Mouse (Mus musculus): ENCODE results near the gene Tas1r3. TPM values are rescaled to one million over a fixed set of nuclear protein-coding genes. Genes with fewer than 3 reads are reported as not detected.

Tas1r3 gene
- polyA plus RNA-seq, 1 experiment from 2014 or later, result 0.09 TPM

GRCm38 (mm10) chr4:155891551-155892001 lies 28.4 kb upstream of the Tas1r3 start, which contains the start of the genes Pusl1 and Acap3:
Pusl1 (minus strand) TSS chr4:155891781.
Acap3 (plus strand) TSS chr4:155891822.
- no peaks in the 10 kb centered on the region for H3K27me3 ChIP-seq (ENCODE audit: insufficient read depth, low read length)
- TF ChIP-seq EP300 (IDR thresholded peaks at IDR 0.05; ENCODE audit: low read depth) (no peak), CTCF (IDR thresholded peaks at IDR 0.05; ENCODE audit: low read depth) (no peak)
- WGBS (ENCODE audit: insufficient replicate concordance), result under 1% methylated on average over 52 of the region's 52 CpGs
- peak within 1 kb of the TSS; percentile 98 for H3K9ac ChIP-seq (replicated peaks)
- peak; percentile 98 for DNase-seq
- H3K27ac ChIP-seq (ENCODE audit: low read depth), result peak within 1 kb of the TSS; percentile 100
- ATAC-seq, result peak; percentile 90
- H3K9me3 ChIP-seq (ENCODE audit: low read length), result no peaks in the 10 kb centered on the region
- H3K4me3 ChIP-seq (ENCODE audit: low read depth, low read length), result peak within 1 kb of the TSS; percentile 95
- H3K4me1 ChIP-seq (ENCODE audit: insufficient read depth), result peaks cover 44% of the 10 kb centered on the region
- peaks cover 34% of the 10 kb centered on the region for H3K36me3 ChIP-seq (replicated peaks; ENCODE audit: insufficient read depth, low read length)
- H3K4me2 ChIP-seq (ENCODE audit: low read depth, low read length), result peak within 1 kb of the TSS; percentile 99

GRCm38 (mm10) chr4:155891011-155891471 lies 27.9 kb upstream of the Tas1r3 start:
- DNase-seq (peak; percentile 50), ATAC-seq (no peak)
- Histone ChIP-seq H3K9me3 (ENCODE audit: low read length) (no peaks in the 10 kb centered on the region), H3K4me1 (ENCODE audit: insufficient read depth) (peaks cover 44% of the 10 kb centered on the region), H3K4me2 (ENCODE audit: low read depth, low read length) (peak overlapping the region; percentile 99), H3K27me3 (ENCODE audit: insufficient read depth, low read length) (no peaks in the 10 kb centered on the region), H3K27ac (ENCODE audit: low read depth) (no peak overlapping the region), H3K4me3 (ENCODE audit: low read depth, low read length) (peak overlapping the region; percentile 95), H3K9ac (replicated peaks) (peak overlapping the region; percentile 69), H3K36me3 (replicated peaks; ENCODE audit: insufficient read depth, low read length) (peaks cover 29% of the 10 kb centered on the region)
- WGBS (ENCODE audit: insufficient replicate concordance), result under 1% methylated on average over 34 of the region's 34 CpGs
- no peak for TF ChIP-seq EP300 (IDR thresholded peaks at IDR 0.05; ENCODE audit: low read depth)
- TF ChIP-seq CTCF (IDR thresholded peaks at IDR 0.05; ENCODE audit: low read depth), result no peak

GRCm38 (mm10) chr4:155889316-155889715 lies 26.2 kb upstream of the Tas1r3 start:
- H3K4me3 ChIP-seq (ENCODE audit: low read depth, low read length), result no peak overlapping the region
- WGBS (ENCODE audit: insufficient replicate concordance), result 84% methylated on average over 5 of the region's 5 CpGs
- H3K36me3 ChIP-seq (replicated peaks; ENCODE audit: insufficient read depth, low read length), result peaks cover 40% of the 10 kb centered on the region

GRCm38 (mm10) chr4:155888181-155888580 lies 25.0 kb upstream of the Tas1r3 start:
- no peak overlapping the region for H3K27ac ChIP-seq (ENCODE audit: low read depth)
- no peak overlapping the region for H3K9ac ChIP-seq (replicated peaks)
- no peaks in the 10 kb centered on the region for H3K9me3 ChIP-seq (ENCODE audit: low read length)
- 90% methylated on average over 9 of the region's 9 CpGs for WGBS (ENCODE audit: insufficient replicate concordance)
- H3K4me1 ChIP-seq (ENCODE audit: insufficient read depth), result peaks cover 19% of the 10 kb centered on the region
- no peaks in the 10 kb centered on the region for H3K27me3 ChIP-seq (ENCODE audit: insufficient read depth, low read length)
- TF ChIP-seq EP300 (IDR thresholded peaks at IDR 0.05; ENCODE audit: low read depth) (no peak), CTCF (IDR thresholded peaks at IDR 0.05; ENCODE audit: low read depth) (no peak)
- DNase-seq (no peak), ATAC-seq (no peak)
- peaks cover 40% of the 10 kb centered on the region for H3K36me3 ChIP-seq (replicated peaks; ENCODE audit: insufficient read depth, low read length)
- no peak overlapping the region for H3K4me3 ChIP-seq (ENCODE audit: low read depth, low read length)
- no peak overlapping the region for H3K4me2 ChIP-seq (ENCODE audit: low read depth, low read length)

More at GRCm38 (mm10) chr4:155889316-155889715, 26.2 kb upstream of the Tas1r3 start:
- Histone ChIP-seq H3K27me3 (ENCODE audit: insufficient read depth, low read length) (no peaks in the 10 kb centered on the region), H3K4me1 (ENCODE audit: insufficient read depth) (peaks cover 29% of the 10 kb centered on the region), H3K9ac (replicated peaks) (no peak overlapping the region), H3K4me2 (ENCODE audit: low read depth, low read length) (no peak overlapping the region), H3K27ac (ENCODE audit: low read depth) (no peak overlapping the region), H3K9me3 (ENCODE audit: low read length) (no peaks in the 10 kb centered on the region)
- DNase-seq, result no peak
- no peak for ATAC-seq
- TF ChIP-seq EP300 (IDR thresholded peaks at IDR 0.05; ENCODE audit: low read depth), result no peak
- TF ChIP-seq CTCF (IDR thresholded peaks at IDR 0.05; ENCODE audit: low read depth), result no peak

- Histone ChIP-seq H3K4me1 (ENCODE audit: insufficient read depth) (peaks cover 15% of the 10 kb centered on the region), H3K36me3 (replicated peaks; ENCODE audit: insufficient read depth, low read length) (peaks cover 40% of the 10 kb centered on the region), H3K27ac (ENCODE audit: low read depth) (no peak overlapping the region), H3K4me2 (ENCODE audit: low read depth, low read length) (no peak overlapping the region), H3K4me3 (ENCODE audit: low read depth, low read length) (no peak overlapping the region), H3K9ac (replicated peaks) (no peak overlapping the region), H3K9me3 (ENCODE audit: low read length) (no peaks in the 10 kb centered on the region), H3K27me3 (ENCODE audit: insufficient read depth, low read length) (no peaks in the 10 kb centered on the region)
- DNase-seq (no peak), ATAC-seq (no peak)
- TF ChIP-seq CTCF (IDR thresholded peaks at IDR 0.05; ENCODE audit: low read depth) (no peak), EP300 (IDR thresholded peaks at IDR 0.05; ENCODE audit: low read depth) (no peak)
- 91% methylated on average over 10 of the region's 10 CpGs for WGBS (ENCODE audit: insufficient replicate concordance)
These were observed 24.5 kb upstream of the Tas1r3 start for GRCm38 (mm10) chr4:155887674-155888073.

- ATAC-seq (peak; percentile 37; the same call in 1 of the 2 replicates), DNase-seq (no peak)
- H3K4me2 ChIP-seq (ENCODE audit: low read depth, low read length), result no peak overlapping the region
- H3K27me3 ChIP-seq (ENCODE audit: insufficient read depth, low read length), result no peaks in the 10 kb centered on the region
- no peak overlapping the region for H3K4me3 ChIP-seq (ENCODE audit: low read depth, low read length)
- no peaks in the 10 kb centered on the region for H3K9me3 ChIP-seq (ENCODE audit: low read length)
- H3K27ac ChIP-seq (ENCODE audit: low read depth), result no peak overlapping the region
- H3K9ac ChIP-seq (replicated peaks), result no peak overlapping the region
- H3K4me1 ChIP-seq (ENCODE audit: insufficient read depth), result peaks cover 11% of the 10 kb centered on the region
- H3K36me3 ChIP-seq (replicated peaks; ENCODE audit: insufficient read depth, low read length), result peaks cover 40% of the 10 kb centered on the region
- TF ChIP-seq CTCF (IDR thresholded peaks at IDR 0.05; ENCODE audit: low read depth) (no peak), EP300 (IDR thresholded peaks at IDR 0.05; ENCODE audit: low read depth) (no peak)
- 74% methylated on average over 5 of the region's 5 CpGs for WGBS (ENCODE audit: insufficient replicate concordance)
These were observed 23.2 kb upstream of the Tas1r3 start for GRCm38 (mm10) chr4:155886330-155886729.
